Mouse (Mus musculus): ENCODE data around the gene Creb3l2. TPM values are rescaled to one million over a fixed set of nuclear protein-coding genes. Genes with fewer than 3 reads are reported as not detected.
A peak's percentile ranks its signal among the peaks of the same experiment; 100 is the strongest.

The Creb3l2 gene
- polyA plus RNA-seq, 1 experiment from 2014 or later: 5.1 TPM

DNA sequence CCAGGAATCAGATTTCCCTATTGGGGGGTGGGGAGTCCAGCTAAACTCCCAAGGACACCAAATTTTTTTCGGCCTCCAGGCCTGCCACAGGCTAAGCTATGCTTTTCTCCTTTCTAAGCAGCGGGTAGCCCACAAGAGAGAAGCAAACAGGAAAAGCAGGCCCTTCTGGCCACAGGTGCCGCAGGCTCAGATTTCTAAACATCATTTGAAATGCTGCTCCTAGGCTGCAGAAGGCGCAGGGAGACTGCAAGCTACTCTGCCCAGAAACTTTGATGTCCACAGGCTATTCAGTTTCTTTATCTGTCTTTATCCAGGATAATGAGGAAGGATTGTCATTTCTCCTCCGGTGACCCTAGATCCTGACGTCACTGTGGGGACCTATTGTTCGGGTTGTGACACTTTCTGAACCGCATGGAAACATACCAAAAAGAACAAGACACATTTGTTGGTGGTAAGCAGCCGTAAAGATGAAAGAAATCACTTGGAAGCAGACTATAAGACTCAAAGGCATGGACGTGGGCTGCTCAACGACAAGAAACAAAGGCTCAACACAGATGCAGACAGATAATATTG, 81.0 kb downstream of the Creb3l2 start:
- 62% methylated on average over 11 of the region's 11 CpGs for WGBS (ENCODE audit: insufficient replicate concordance)
- H3K27me3 ChIP-seq (replicated peaks): no peaks in the 10 kb centered on the region
- H3K9ac ChIP-seq: no peak overlapping the region
- H3K4me1 ChIP-seq: no peaks in the 10 kb centered on the region
- ATAC-seq: no peak
- H3K36me3 ChIP-seq: peaks cover 33% of the 10 kb centered on the region
- no peak overlapping the region for H3K27ac ChIP-seq
- H3K4me2 ChIP-seq: no peak overlapping the region
- H3K4me3 ChIP-seq: no peak overlapping the region
- no peaks in the 10 kb centered on the region for H3K9me3 ChIP-seq (replicated peaks)

DNA sequence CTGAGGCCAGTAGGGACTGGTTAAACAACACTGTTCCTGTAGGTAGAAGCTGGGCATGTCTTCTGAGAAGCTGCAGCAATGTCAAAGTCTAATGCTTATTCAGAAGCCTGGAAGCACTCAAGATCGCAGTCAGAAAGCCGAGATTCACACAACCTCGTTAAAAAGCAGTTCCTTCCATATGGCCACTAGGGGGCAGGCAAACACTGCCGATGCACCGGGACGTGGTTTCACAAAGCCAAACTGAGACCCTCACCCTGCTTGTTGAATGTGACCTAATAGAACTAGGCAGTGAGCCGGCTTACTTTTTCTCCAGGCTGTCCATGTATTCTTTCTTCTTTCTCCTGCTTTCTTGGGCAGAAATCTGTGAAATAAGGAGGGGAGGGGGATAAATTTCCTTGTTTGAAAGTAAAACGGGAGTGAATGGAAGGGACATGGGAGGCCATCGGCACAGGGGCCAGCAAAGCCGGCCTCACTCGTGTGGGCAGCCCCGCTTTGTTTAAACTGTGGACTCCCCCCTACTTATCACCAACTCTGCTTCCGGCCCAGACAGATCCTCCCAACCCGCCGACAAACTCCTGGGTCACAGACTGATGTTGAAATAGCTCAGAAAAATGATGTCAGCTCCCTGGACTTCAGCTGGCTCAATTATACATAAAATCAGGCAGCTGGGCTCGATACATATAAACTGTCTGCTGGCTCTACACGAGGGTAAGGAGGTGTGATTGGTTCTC, 87.3 kb downstream of the Creb3l2 start:
- Histone ChIP-seq H3K36me3 (peaks cover 20% of the 10 kb centered on the region), H3K9ac (no peak overlapping the region), H3K4me3 (peak overlapping the region; percentile 1; the same call in 1 of the 2 replicates), H3K4me1 (peaks cover 3% of the 10 kb centered on the region; the same call in 1 of the 2 replicates), H3K27me3 (replicated peaks) (no peaks in the 10 kb centered on the region), H3K4me2 (peak overlapping the region; percentile 40), H3K9me3 (replicated peaks) (no peaks in the 10 kb centered on the region), H3K27ac (no peak overlapping the region)
- ATAC-seq: no peak; the same call in 1 of the 2 replicates
- WGBS (ENCODE audit: insufficient replicate concordance): 16% methylated on average over 17 of the region's 17 CpGs

DNA sequence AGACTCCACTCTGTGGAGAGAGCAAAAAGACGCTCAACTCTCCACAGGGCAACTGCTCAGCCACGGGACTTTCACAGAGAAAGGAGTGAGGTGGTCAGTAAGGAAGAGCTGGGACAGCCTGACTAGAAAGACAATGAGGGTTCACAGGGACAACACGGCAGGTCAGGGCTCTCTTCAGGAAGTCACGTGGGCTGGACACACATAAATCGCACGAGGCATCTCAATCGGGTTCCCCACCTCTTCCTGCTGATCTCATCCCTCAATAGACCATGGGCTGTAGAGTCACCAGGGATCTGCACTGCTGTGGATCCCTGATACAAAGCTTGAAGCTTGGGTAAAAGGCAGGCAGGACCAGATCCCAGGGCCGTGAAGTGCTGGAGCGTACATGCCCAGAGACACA, 88.3 kb downstream of the Creb3l2 start:
- H3K27ac ChIP-seq: no peak overlapping the region
- peaks cover 17% of the 10 kb centered on the region for H3K36me3 ChIP-seq
- ATAC-seq: no peak
- peaks cover 3% of the 10 kb centered on the region; the same call in 1 of the 2 replicates for H3K4me1 ChIP-seq
- no peak overlapping the region for H3K4me2 ChIP-seq
- H3K9ac ChIP-seq: no peak overlapping the region
- H3K4me3 ChIP-seq: no peak overlapping the region
- 53% methylated on average over 9 of the region's 9 CpGs for WGBS (ENCODE audit: insufficient replicate concordance)
- H3K9me3 ChIP-seq (replicated peaks): no peaks in the 10 kb centered on the region
- no peaks in the 10 kb centered on the region for H3K27me3 ChIP-seq (replicated peaks)

DNA sequence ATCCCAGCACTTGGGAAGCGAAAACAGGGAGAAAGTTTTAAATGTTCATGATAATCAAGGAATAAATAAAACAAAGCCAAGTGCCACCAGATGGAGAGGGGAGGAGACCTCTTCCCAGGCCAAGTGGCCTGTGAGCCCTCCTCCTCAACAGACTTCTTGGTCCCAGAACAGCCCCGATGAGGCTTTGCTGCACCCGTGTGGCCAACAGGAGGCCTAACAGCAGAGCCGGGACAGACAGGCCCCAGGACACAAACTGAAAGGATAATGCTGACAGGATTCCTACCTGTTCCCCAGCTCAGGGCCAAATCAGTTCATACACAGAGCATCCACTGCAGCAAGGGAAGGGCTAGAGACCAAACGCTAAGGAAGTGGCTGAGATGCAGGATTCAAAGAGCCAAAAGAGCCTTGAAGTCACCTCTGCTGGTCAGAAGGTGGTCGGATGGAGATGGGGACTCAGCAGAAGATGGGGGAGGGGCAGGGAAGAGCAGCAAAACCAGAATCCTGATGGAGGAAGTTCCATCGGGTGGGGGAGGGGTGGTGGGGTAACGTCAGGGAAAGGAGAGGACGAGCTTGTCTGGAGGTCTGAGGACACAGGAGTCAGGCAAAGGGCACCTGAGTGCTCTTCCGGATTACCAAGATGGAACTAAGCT, 90.1 kb downstream of the Creb3l2 start:
- peaks cover 3% of the 10 kb centered on the region; the same call in 1 of the 2 replicates for H3K4me1 ChIP-seq
- no peak for ATAC-seq
- no peak overlapping the region for H3K4me2 ChIP-seq
- no peak overlapping the region for H3K9ac ChIP-seq
- H3K4me3 ChIP-seq: no peak overlapping the region
- H3K27me3 ChIP-seq (replicated peaks): no peaks in the 10 kb centered on the region
- no peaks in the 10 kb centered on the region for H3K9me3 ChIP-seq (replicated peaks)
- peaks cover 18% of the 10 kb centered on the region for H3K36me3 ChIP-seq
- H3K27ac ChIP-seq: no peak overlapping the region
- 25% methylated on average over 10 of the region's 10 CpGs for WGBS (ENCODE audit: insufficient replicate concordance)

DNA sequence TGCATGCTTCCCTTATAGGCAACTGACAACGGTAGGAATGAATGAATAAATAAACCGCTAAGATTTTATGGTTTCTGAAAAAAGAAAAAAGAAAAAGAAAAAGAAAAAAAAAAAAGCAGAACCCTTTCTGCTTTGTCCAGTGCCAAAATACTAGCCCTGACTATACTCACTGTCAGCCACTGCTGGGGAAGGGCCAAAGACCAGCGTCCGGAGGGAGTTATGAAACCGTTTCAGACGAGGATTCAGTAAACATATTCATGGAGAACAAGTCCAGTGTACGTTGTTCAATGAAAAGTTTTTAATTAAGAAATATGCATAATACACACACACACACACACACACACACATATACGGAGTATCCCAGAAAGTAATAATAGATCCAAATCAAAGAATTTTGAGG, 91.6 kb downstream of the Creb3l2 start:
- H3K36me3 ChIP-seq: peaks cover 9% of the 10 kb centered on the region
- peaks cover 3% of the 10 kb centered on the region; the same call in 1 of the 2 replicates for H3K4me1 ChIP-seq
- no peak overlapping the region for H3K27ac ChIP-seq
- no peak overlapping the region for H3K4me3 ChIP-seq
- H3K27me3 ChIP-seq (replicated peaks): no peaks in the 10 kb centered on the region
- H3K9me3 ChIP-seq (replicated peaks): no peaks in the 10 kb centered on the region
- no peak overlapping the region for H3K4me2 ChIP-seq
- no peak for ATAC-seq
- WGBS (ENCODE audit: insufficient replicate concordance): 67% methylated on average over 8 of the region's 8 CpGs
- H3K9ac ChIP-seq: no peak overlapping the region

DNA sequence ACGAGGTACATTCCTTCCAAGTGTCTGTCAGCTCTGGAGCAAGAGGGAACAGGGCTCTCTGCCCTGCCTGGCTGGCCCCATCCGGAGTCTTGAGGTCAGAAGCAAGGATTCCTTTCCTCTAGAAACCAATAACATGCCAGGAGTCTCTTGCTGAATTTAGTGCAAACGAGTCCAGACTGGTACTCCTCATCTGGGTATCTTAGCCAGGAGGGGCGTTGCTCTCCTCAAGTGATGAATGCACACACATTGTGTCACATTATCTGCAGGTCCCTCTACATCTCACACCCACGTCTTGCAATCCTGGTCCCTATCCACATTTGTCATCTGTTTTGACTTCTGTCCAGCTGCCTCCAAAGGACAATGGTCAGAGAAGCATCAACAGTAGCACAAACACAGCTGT, 94.3 kb downstream of the Creb3l2 start:
- Histone ChIP-seq H3K9ac (no peak overlapping the region), H3K9me3 (replicated peaks) (no peaks in the 10 kb centered on the region), H3K4me3 (no peak overlapping the region), H3K4me1 (no peaks in the 10 kb centered on the region), H3K27ac (no peak overlapping the region), H3K4me2 (no peak overlapping the region), H3K36me3 (peaks cover 8% of the 10 kb centered on the region), H3K27me3 (replicated peaks) (no peaks in the 10 kb centered on the region)
- ATAC-seq: no peak
- 67% methylated on average over 5 of the region's 5 CpGs for WGBS (ENCODE audit: insufficient replicate concordance)

DNA sequence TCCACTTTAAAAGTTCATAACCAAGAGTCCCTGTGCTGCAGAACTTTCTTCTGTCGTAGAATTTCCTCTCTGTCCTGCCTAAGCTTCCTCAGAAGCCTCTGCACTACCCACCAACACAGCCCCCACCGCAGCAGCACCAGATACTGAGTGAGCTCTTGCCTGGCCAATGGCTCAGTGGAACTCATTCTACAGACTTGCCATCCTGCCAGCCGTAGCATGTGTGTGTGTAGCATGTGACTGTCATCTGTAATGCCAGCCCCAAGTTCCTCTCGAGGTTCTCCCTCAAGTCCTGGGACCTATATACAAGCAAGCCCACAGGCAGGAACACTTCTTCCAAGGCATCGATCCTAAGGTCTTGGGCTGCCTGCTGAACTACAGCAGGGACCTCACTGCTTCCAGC, 103.9 kb downstream of the Creb3l2 start:
- Histone ChIP-seq H3K27ac (no peak overlapping the region), H3K27me3 (replicated peaks) (no peaks in the 10 kb centered on the region), H3K9ac (no peak overlapping the region), H3K4me2 (no peak overlapping the region), H3K9me3 (replicated peaks) (no peaks in the 10 kb centered on the region), H3K4me1 (no peaks in the 10 kb centered on the region), H3K4me3 (no peak overlapping the region), H3K36me3 (peaks cover 26% of the 10 kb centered on the region)
- ATAC-seq: no peak
- WGBS (ENCODE audit: insufficient replicate concordance): 66% methylated on average over 5 of the region's 5 CpGs

DNA sequence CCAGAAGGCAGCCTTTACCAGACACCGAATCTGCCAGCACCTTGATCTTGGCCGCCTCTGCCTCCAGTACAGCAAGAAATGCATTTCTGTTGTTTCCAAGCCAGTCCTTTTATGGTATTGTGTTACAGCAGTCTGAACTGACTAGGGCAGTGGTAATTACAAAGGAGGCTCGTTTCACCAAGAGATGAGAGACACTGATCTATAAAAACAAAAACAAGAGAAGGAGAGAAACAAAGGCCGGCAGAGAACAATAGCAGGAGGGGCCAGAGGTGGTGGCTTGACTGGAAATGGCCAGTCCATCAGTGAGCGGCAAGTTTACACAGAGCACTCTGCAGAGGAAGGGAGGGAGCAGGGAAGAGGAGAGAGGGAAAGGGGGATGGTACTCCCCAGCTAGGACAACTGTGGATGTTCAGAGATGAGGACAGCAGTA, 105.1 kb downstream of the Creb3l2 start:
- Histone ChIP-seq H3K4me2 (no peak overlapping the region), H3K4me3 (no peak overlapping the region), H3K9ac (no peak overlapping the region), H3K36me3 (peaks cover 34% of the 10 kb centered on the region), H3K4me1 (no peaks in the 10 kb centered on the region), H3K27me3 (replicated peaks) (no peaks in the 10 kb centered on the region), H3K27ac (no peak overlapping the region), H3K9me3 (replicated peaks) (no peaks in the 10 kb centered on the region)
- 48% methylated on average over 5 of the region's 5 CpGs for WGBS (ENCODE audit: insufficient replicate concordance)
- no peak for ATAC-seq

DNA sequence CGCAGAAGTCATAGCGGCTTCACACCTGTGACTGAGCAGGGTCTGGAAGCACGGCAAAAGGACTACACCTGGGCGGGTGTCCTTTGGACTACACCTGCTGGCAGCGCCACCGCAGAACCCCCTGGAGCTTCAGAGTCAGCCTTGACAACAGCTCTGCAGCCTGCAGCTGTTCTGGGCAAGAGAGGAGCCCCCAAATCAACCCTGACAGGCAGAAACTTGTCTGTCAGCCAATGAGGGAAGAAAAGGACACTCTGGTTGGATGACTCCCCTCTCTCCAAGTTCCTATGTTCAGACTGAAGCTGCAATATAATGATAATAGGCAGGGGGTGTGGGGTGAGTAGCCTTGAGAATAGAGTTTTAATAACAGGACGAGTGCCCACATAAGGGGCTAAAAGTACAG, 105.6 kb downstream of the Creb3l2 start:
- ATAC-seq: no peak
- Histone ChIP-seq H3K9ac (no peak overlapping the region), H3K4me1 (no peaks in the 10 kb centered on the region), H3K27me3 (replicated peaks) (no peaks in the 10 kb centered on the region), H3K36me3 (peaks cover 37% of the 10 kb centered on the region), H3K4me2 (no peak overlapping the region), H3K9me3 (replicated peaks) (no peaks in the 10 kb centered on the region), H3K27ac (no peak overlapping the region), H3K4me3 (no peak overlapping the region)
- 74% methylated on average over 7 of the region's 7 CpGs for WGBS (ENCODE audit: insufficient replicate concordance)

DNA sequence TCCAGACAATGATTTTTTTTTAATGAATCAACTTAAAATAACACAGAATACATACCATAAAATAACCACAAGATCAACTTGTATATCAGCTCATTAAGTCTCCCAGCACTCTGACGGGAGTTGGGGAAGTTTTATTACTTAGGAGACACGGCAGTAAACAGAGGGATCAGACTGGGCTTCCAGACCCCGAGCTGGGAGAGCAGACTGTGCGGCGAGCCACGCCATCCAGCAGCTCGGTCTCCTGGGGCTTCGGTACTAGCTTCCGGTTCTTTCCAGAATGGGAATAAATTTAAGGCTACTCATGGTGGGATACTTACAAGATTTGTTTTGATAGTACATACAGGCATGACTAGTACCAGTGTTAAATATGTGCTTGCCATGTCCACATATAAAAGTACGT, 109.1 kb downstream of the Creb3l2 start:
- H3K9me3 ChIP-seq (replicated peaks): no peaks in the 10 kb centered on the region
- H3K4me3 ChIP-seq: no peak overlapping the region
- H3K9ac ChIP-seq: no peak overlapping the region
- no peak overlapping the region for H3K27ac ChIP-seq
- H3K4me2 ChIP-seq: no peak overlapping the region
- H3K4me1 ChIP-seq: no peaks in the 10 kb centered on the region
- H3K27me3 ChIP-seq (replicated peaks): no peaks in the 10 kb centered on the region
- 80% methylated on average over 10 of the region's 10 CpGs for WGBS (ENCODE audit: insufficient replicate concordance)
- peaks cover 40% of the 10 kb centered on the region for H3K36me3 ChIP-seq
- ATAC-seq: no peak

DNA sequence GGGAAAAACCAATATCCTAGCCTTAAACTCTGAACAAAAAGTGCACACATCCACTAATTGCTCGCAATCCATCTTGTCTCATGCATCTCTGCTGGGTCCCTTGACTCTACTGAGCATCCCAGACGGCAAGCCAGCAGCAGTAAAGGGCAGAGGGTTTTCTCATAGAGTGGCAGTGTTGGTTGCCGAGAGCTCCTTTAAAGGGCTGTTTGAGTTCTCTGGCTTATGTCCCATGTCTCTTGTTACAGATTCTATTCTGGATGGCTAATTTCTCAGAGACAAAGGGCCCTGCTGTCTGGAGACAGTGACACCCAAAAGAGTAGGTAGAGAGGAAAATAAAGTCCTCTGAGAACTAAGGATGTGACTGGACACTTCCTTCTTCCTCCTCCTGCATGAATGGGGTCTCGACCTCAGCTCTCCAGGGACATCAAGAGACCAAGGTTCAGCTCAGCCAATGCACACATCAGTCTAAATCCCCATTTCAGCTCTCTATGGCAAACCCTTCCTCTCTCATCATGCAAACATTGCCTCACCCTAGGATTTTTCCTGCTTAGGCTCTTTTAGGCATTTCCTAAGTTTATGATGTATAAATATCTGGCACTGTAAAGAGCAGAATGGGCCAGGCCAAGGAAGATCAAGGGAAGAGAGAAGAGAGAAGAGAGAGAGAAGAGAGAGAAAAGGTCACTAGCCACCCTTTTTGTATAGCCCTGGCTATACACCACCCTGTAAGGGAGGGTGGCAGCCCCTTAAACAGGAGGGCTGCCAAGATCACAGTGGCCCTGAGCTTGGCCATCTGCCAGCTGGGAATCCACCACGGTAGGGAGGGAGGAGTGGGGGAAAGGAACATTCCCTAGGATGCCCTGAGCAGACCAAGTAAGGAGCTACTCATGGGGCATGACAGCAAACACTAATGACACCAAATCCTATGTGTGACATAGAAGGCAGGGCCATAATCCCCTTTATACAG, 111.8 kb downstream of the Creb3l2 start:
- Histone ChIP-seq H3K9me3 (replicated peaks) (no peaks in the 10 kb centered on the region), H3K4me3 (no peak overlapping the region), H3K27ac (no peak overlapping the region), H3K9ac (no peak overlapping the region), H3K4me2 (no peak overlapping the region), H3K4me1 (no peaks in the 10 kb centered on the region; the same call in 1 of the 2 replicates), H3K27me3 (replicated peaks) (no peaks in the 10 kb centered on the region), H3K36me3 (peaks cover 28% of the 10 kb centered on the region)
- 49% methylated on average over 5 of the region's 5 CpGs for WGBS (ENCODE audit: insufficient replicate concordance)
- ATAC-seq: no peak

Data from liver, embryonic 12.5 days (tissue).